Mouse (Mus musculus) liver, embryonic 14.5 days (tissue): ENCODE results near the gene Popdc3.

ENCODE experiments used
- CTCF ChIP-seq: IDR thresholded peaks from 2 replicates; pipeline ENCODE4 v1.5.1; 2016; ENCODE audit warnings: antibody characterized with exemption, low read depth, control low read depth
- EP300 ChIP-seq: IDR thresholded peaks from 2 replicates; pipeline ENCODE4 v1.6.1; 2016; ENCODE audit warnings: antibody characterized with exemption, low read depth

- TF ChIP-seq CTCF (no peak), EP300 (no peak)
Observed at GRCm38 (mm10) chr10:45136806-45137205, 41.1 kb upstream of the Popdc3 start.
